Mouse (Mus musculus): Measurements from ENCODE around the gene Tmcc2. TPM values are rescaled to one million over a fixed set of nuclear protein-coding genes. Genes with fewer than 3 reads are reported as not detected.

The Tmcc2 gene
- polyA plus RNA-seq, 1 experiment, result 26.7 TPM

GRCm38 (mm10) chr1:132312043-132312442 is 79.0 kb downstream of the Tmcc2 start:
- Histone ChIP-seq H3K36me3 (replicated peaks; ENCODE audit: low read length) (no peaks in the 10 kb centered on the region), H3K9me3 (no peaks in the 10 kb centered on the region), H3K4me3 (replicated peaks) (no peak overlapping the region), H3K27me3 (replicated peaks) (peaks cover 92% of the 10 kb centered on the region), H3K4me1 (peaks cover 52% of the 10 kb centered on the region)
- no peak for TF ChIP-seq GATA1 (IDR thresholded peaks at IDR 0.05; ENCODE audit: borderline replicate concordance, low read length)
- TF ChIP-seq FLI1 (IDR thresholded peaks at IDR 0.05; ENCODE audit: low read length), result no peak

- Histone ChIP-seq H3K4me3 (replicated peaks) (no peak overlapping the region), H3K27me3 (replicated peaks) (peaks cover 91% of the 10 kb centered on the region), H3K9me3 (no peaks in the 10 kb centered on the region), H3K36me3 (replicated peaks; ENCODE audit: low read length) (no peaks in the 10 kb centered on the region), H3K4me1 (peaks cover 47% of the 10 kb centered on the region)
- TF ChIP-seq GATA1 (IDR thresholded peaks at IDR 0.05; ENCODE audit: borderline replicate concordance, low read length), result no peak
- no peak for TF ChIP-seq FLI1 (IDR thresholded peaks at IDR 0.05; ENCODE audit: low read length)
Observed at GRCm38 (mm10) chr1:132311174-132311859, 79.8 kb downstream of the Tmcc2 start.

- TF ChIP-seq GATA1 (IDR thresholded peaks at IDR 0.05; ENCODE audit: borderline replicate concordance, low read length) (no peak), FLI1 (IDR thresholded peaks at IDR 0.05; ENCODE audit: low read length) (no peak)
Observed at GRCm38 (mm10) chr1:132310754-132311153, 80.3 kb downstream of the Tmcc2 start.

GRCm38 (mm10) chr1:132308674-132309073 is 82.4 kb downstream of the Tmcc2 start:
- Histone ChIP-seq H3K27me3 (replicated peaks) (peaks cover 90% of the 10 kb centered on the region), H3K36me3 (replicated peaks; ENCODE audit: low read length) (no peaks in the 10 kb centered on the region), H3K4me1 (peaks cover 35% of the 10 kb centered on the region), H3K4me3 (replicated peaks) (no peak overlapping the region), H3K9me3 (no peaks in the 10 kb centered on the region)
- no peak for TF ChIP-seq GATA1 (IDR thresholded peaks at IDR 0.05; ENCODE audit: borderline replicate concordance, low read length)
- no peak for TF ChIP-seq FLI1 (IDR thresholded peaks at IDR 0.05; ENCODE audit: low read length)

More at GRCm38 (mm10) chr1:132310754-132311153, 80.3 kb downstream of the Tmcc2 start:
- Histone ChIP-seq H3K36me3 (replicated peaks; ENCODE audit: low read length) (no peaks in the 10 kb centered on the region), H3K27me3 (replicated peaks) (peaks cover 90% of the 10 kb centered on the region), H3K9me3 (no peaks in the 10 kb centered on the region), H3K4me3 (replicated peaks) (no peak overlapping the region), H3K4me1 (peaks cover 41% of the 10 kb centered on the region)

- peaks cover 28% of the 10 kb centered on the region for H3K4me1 ChIP-seq
- H3K9me3 ChIP-seq, result no peaks in the 10 kb centered on the region
- peaks cover 91% of the 10 kb centered on the region for H3K27me3 ChIP-seq (replicated peaks)
- no peak overlapping the region for H3K4me3 ChIP-seq (replicated peaks)
- no peak for TF ChIP-seq FLI1 (IDR thresholded peaks at IDR 0.05; ENCODE audit: low read length)
- TF ChIP-seq GATA1 (IDR thresholded peaks at IDR 0.05; ENCODE audit: borderline replicate concordance, low read length), result no peak
- no peaks in the 10 kb centered on the region for H3K36me3 ChIP-seq (replicated peaks; ENCODE audit: low read length)
Observed at GRCm38 (mm10) chr1:132307962-132308361, 83.1 kb downstream of the Tmcc2 start.

- no peak overlapping the region for H3K4me3 ChIP-seq (replicated peaks)
- no peaks in the 10 kb centered on the region for H3K36me3 ChIP-seq (replicated peaks; ENCODE audit: low read length)
- H3K9me3 ChIP-seq, result no peaks in the 10 kb centered on the region
- H3K27me3 ChIP-seq (replicated peaks), result peaks cover 93% of the 10 kb centered on the region
- peaks cover 17% of the 10 kb centered on the region for H3K4me1 ChIP-seq
- no peak for TF ChIP-seq FLI1 (IDR thresholded peaks at IDR 0.05; ENCODE audit: low read length)
- no peak for TF ChIP-seq GATA1 (IDR thresholded peaks at IDR 0.05; ENCODE audit: borderline replicate concordance, low read length)
Observed at GRCm38 (mm10) chr1:132306808-132307207, 84.3 kb downstream of the Tmcc2 start.

Other genes starting within 250 kb of the Tmcc2 start
- gene Lemd1, start 199.8 kb downstream of the Tmcc2 start, polyA plus RNA-seq (2012; ENCODE audit: insufficient read depth, low replicate concordance), result 2.3 TPM in 1 of 2 replicates, not detected in the other
- gene AC124108.1, start 199.8 kb downstream of the Tmcc2 start, polyA plus RNA-seq (2012; ENCODE audit: insufficient read depth, low replicate concordance), result not detected in 2 replicates
- gene Gm10188, start 161.5 kb downstream of the Tmcc2 start, polyA plus RNA-seq (2012; ENCODE audit: insufficient read depth, low replicate concordance), result not detected in 2 replicates
- not detected in 2 replicates for gene Klhdc8a, start 92.7 kb downstream of the Tmcc2 start, polyA plus RNA-seq (2012; ENCODE audit: insufficient read depth, low replicate concordance)
- gene Nuak2, start 75.2 kb downstream of the Tmcc2 start, polyA plus RNA-seq (2012; ENCODE audit: insufficient read depth, low replicate concordance), result 1.3 and 1.7 TPM in 2 replicates
- 0.19 and 0.83 TPM in 2 replicates for gene Dstyk, start 26.3 kb upstream of the Tmcc2 start, polyA plus RNA-seq (2012; ENCODE audit: insufficient read depth, low replicate concordance)
- 3.3 TPM in 1 of 2 replicates, not detected in the other for gene Rbbp5, start 86.1 kb upstream of the Tmcc2 start, polyA plus RNA-seq (2012; ENCODE audit: insufficient read depth, low replicate concordance)
- gene Tmem81, start 114.9 kb upstream of the Tmcc2 start, polyA plus RNA-seq (2012; ENCODE audit: insufficient read depth, low replicate concordance), result 0.45 TPM in 1 of 2 replicates, not detected in the other
- gene Cntn2, start 152.0 kb upstream of the Tmcc2 start, polyA plus RNA-seq (2012; ENCODE audit: insufficient read depth, low replicate concordance), result 0.02 and 0.28 TPM in 2 replicates